Mouse (Mus musculus) neutrophil, adult 59 days (primary cell): ENCODE data around the gene Dlx2. TPM values are rescaled to one million over a fixed set of nuclear protein-coding genes. Genes with fewer than 3 reads are reported as not detected.

ENCODE experiments used
- total RNA-seq, 2 experiments: library from RNA; stranded (reverse); gene quantifications; 1 replicate in 1 of 2; 2 replicates in 1 of 2; pipeline ENCODE4 v1.2.4; 2023

The Dlx2 gene
- not detected for total RNA-seq

GRCm38 (mm10) chr2:71546640-71547071 lies at the start of gene Dlx2:
Gene Dlx2 (minus strand): TSS chr2:71546754.

GRCm38 (mm10) chr2:71528014-71528713 lies 18.4 kb downstream of the Dlx2 start, which contains the start of gene Dlx1:
Gene Dlx1 (plus strand): TSS chr2:71528113.

Other genes with a start within 250 kb of the Dlx2 start
- 10 to 100 TPM; 56.8 to 63.4 TPM for gene Slc25a12, start 179.0 kb downstream of the Dlx2 start, total RNA-seq
- 10 to 100 TPM; 30.8 to 34.1 TPM for gene Hat1, start 157.8 kb downstream of the Dlx2 start, total RNA-seq
- gene Metap1d, start 93.5 kb downstream of the Dlx2 start, total RNA-seq: 10 to 100 TPM; 10.9 to 11.8 TPM
- not detected for gene Dlx1, start 18.6 kb downstream of the Dlx2 start, total RNA-seq
- 10 to 100 TPM; 22.1 to 27.7 TPM for gene Itga6, start 198.9 kb upstream of the Dlx2 start, total RNA-seq